Mouse (Mus musculus): ENCODE results near the gene Otx1. TPM values are rescaled to one million over a fixed set of nuclear protein-coding genes. Genes with fewer than 3 reads are reported as not detected.

Gene Otx1
- total RNA-seq, 4 experiments from 2014 or later = not detected

- DNase-seq (ENCODE audit: low spot score) = no peak
Measured at GRCm38 (mm10) chr11:21950094-21950493, 52.6 kb downstream of the Otx1 start.
